18 mouse cellular contexts compared by ENCODE assay signal in the genomic region with DNA sequence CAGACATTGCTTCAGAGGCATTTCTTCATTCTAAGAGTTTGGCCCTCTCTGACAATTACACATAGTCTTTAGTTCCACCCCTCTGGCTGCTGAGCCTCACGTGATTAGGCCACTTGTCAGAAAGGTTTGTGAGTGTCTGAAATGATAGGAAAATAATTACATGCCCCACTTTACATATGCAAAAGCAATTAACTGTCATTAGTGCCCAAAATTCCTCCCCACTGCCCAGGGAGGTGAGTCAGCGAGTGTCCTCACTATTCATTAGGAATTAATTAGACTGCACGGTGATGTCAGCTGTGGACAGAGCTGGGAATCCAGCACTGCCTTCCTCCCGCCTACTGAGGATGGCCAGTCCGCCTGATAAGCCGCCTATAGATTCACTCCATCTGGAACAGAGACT.
DNase-seq lines count a peak whose midpoint lies in the region; ATAC-seq and TF ChIP-seq lines count a peak whose summit lies in the region.
"Had no signal": no experiment of that assay in that cellular context is flagged by ENCODE, and none has a peak within 500 bp of the region (broad histone marks: within the 10 kb centered on the region; RNA-seq: fewer than 3 reads in every experiment).

No protein-coding gene starts in this region.

- H3K9me3 ChIP-seq in heart, embryonic 10.5 days, result no peaks in the 10 kb centered on the region
- no peaks in the 10 kb centered on the region for H3K9me3 ChIP-seq in kidney, embryonic 15.5 days (replicated peaks)
- H3K9me3 ChIP-seq in hindbrain, postnatal 0 days (ENCODE audit: low read length), result no peaks in the 10 kb centered on the region
- H3K9me3 ChIP-seq: embryonic facial prominence, embryonic 13.5 days had no signal

- WGBS in heart, embryonic 10.5 days, result 26% methylated on average over 6 of the region's 6 CpGs
- WGBS in kidney, embryonic 15.5 days, result 61% methylated on average over 6 of the region's 6 CpGs
- WGBS in hindbrain, postnatal 0 days, result 55% methylated on average over 6 of the region's 6 CpGs

- no peaks in the 10 kb centered on the region for H3K27me3 ChIP-seq in heart, embryonic 10.5 days (ENCODE audit: insufficient read depth, poor library complexity, severe bottlenecking)
- no peaks in the 10 kb centered on the region for H3K27me3 ChIP-seq in kidney, embryonic 15.5 days
- H3K27me3 ChIP-seq in hindbrain, postnatal 0 days (ENCODE audit: insufficient read depth, low read length), result no peaks in the 10 kb centered on the region
- H3K27me3 ChIP-seq: embryonic facial prominence, embryonic 13.5 days had no signal

- no peak for TF ChIP-seq CTCF in hindbrain, postnatal 0 days (IDR thresholded peaks at IDR 0.05; ENCODE audit: low read depth)

- peaks cover 9% of the 10 kb centered on the region; the same call in 1 of the 2 replicates for H3K36me3 ChIP-seq in heart, embryonic 10.5 days
- no peaks in the 10 kb centered on the region for H3K36me3 ChIP-seq in kidney, embryonic 15.5 days
- H3K36me3 ChIP-seq in hindbrain, postnatal 0 days (ENCODE audit: insufficient read depth, low read length), result no peaks in the 10 kb centered on the region
- H3K36me3 ChIP-seq: embryonic facial prominence, embryonic 13.5 days had no signal

- DNase-seq in adrenal gland, adult 2 months, result peak; percentile 32
- DNase-seq in adrenal gland, postnatal 25 days, result no peak
- no peak for DNase-seq in heart, embryonic 10.5 days (ENCODE audit: low spot score)
- no peak for DNase-seq in heart, postnatal 36 days
- no peak for DNase-seq in kidney, postnatal 14 days
- DNase-seq in hindbrain, postnatal 0 days (ENCODE audit: low spot score), result no peak
- DNase-seq in frontal cortex, postnatal 14 days (ENCODE audit: low spot score in 2 of 2), result no peak
- DNase-seq: cerebellum, adult 18-20 months; gastrocnemius, postnatal 10 days; lung, postnatal 10 days; right cerebral cortex, postnatal 14 days; thymus, postnatal 14 days had no signal

- no peak overlapping the region for H3K4me2 ChIP-seq in kidney, embryonic 15.5 days
- no peak overlapping the region for H3K4me2 ChIP-seq in hindbrain, postnatal 0 days (ENCODE audit: low read depth, low read length)
- H3K4me2 ChIP-seq: embryonic facial prominence, embryonic 13.5 days had no signal

- peak overlapping the region; percentile 87 for H3K27ac ChIP-seq in heart, embryonic 10.5 days
- H3K27ac ChIP-seq in kidney, embryonic 15.5 days, result no peak overlapping the region
- H3K27ac ChIP-seq in hindbrain, postnatal 0 days, result no peak overlapping the region
- H3K27ac ChIP-seq: embryonic facial prominence, embryonic 13.5 days; left cerebral cortex, adult 2 months; liver, embryonic 14.5 days; stomach, postnatal 0 days had no signal

- no peak overlapping the region for H3K9ac ChIP-seq in kidney, embryonic 15.5 days
- no peak overlapping the region for H3K9ac ChIP-seq in hindbrain, postnatal 0 days (replicated peaks; ENCODE audit: low read length)
- H3K9ac ChIP-seq: embryonic facial prominence, embryonic 13.5 days; liver, embryonic 14.5 days had no signal

- H3K4me3 ChIP-seq in heart, embryonic 10.5 days, result 0 out of 2 replicates have a peak overlapping the region, but pooled peaks have one; percentile 25
- no peak overlapping the region for H3K4me3 ChIP-seq in kidney, embryonic 15.5 days (replicated peaks)
- no peak overlapping the region for H3K4me3 ChIP-seq in hindbrain, postnatal 0 days (ENCODE audit: low read length)
- H3K4me3 ChIP-seq: embryonic facial prominence, embryonic 13.5 days; left cerebral cortex, adult 2 months had no signal

- H3K4me1 ChIP-seq in heart, embryonic 10.5 days, result peaks cover 87% of the 10 kb centered on the region
- H3K4me1 ChIP-seq in kidney, embryonic 15.5 days, result peaks cover 62% of the 10 kb centered on the region
- no peaks in the 10 kb centered on the region for H3K4me1 ChIP-seq in hindbrain, postnatal 0 days (ENCODE audit: insufficient read depth, low read length)

- intact Hi-C loops in heart, postnatal 36 days (cut with DNase I), result no loop called here

- 0 out of 2 replicates have a peak, but pooled peaks have one; percentile 47 for ATAC-seq in kidney, embryonic 15.5 days (replicated peaks; ENCODE audit: low FRiP score)
- ATAC-seq in hindbrain, postnatal 0 days, result peak; percentile 68
- ATAC-seq: inflammation-experienced regulatory T-cells, adult 6 months had no signal
